Mouse (Mus musculus): ENCODE data around the gene Slc26a6.
A peak's percentile ranks its signal among the peaks of the same experiment; 100 is the strongest.

Gene Slc26a6

DNA sequence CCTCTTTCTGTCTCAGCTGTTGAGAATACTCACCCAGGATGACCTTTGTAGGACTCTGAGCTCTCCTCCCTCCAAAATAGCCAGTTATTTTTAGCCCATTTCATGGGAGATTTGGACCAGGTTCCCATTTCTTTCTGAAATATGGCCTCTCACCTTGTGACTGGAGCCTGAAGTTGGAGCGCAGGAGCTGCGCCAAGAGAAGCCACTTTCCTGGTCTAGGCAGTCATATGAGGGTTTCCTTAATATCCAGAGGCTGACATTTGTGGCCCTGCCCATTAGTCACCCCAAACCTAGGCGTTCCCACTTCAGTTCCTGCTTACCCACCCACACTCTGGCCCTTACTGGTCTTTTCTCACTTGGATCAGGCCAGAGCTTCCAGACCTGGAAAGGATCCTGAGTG lies at the start of gene Slc26a6:
Slc26a6 (plus strand) TSS at position 308 of the 400 bp plus-strand sequence.
- DNase-seq (ENCODE audit: low read depth), result no peak

DNA sequence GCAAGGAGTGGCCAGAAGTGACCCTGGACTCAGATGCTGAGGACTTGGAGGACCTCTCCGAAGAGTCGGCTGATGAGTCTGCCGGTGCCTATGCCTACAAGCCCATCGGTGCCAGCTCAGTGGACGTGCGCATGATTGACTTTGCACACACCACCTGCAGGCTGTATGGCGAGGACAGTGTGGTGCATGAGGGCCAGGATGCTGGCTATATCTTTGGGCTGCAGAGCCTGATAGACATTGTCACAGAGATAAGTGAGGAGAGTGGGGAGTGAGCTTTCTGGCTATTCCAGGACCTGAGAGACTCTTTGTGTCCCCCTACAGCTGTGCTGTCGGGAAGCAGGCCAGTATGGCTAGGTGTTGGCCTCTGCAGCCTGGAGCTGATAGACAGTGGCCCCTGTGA lies 47.3 kb upstream of the Slc26a6 start:
- DNase-seq (ENCODE audit: low read depth), result no peak

DNA sequence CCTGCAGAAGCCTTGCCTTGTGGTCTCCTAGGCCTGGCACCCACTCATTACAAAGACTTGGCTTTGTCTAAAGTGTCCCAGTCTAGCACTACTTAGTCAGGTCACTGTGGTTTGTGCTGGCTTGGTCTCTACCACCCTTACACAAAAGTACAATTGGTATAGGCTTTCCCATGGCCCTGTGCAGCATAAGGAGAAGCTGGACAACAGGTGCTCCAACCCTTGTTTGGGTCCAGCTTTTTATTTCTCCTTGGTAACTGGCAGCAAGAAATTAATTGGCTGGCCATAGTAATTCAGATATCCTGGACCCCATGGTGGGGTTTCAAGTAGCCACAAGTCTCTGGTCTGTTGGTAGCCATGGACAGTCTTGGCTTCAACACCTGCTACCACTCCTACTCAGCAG lies 46.7 kb upstream of the Slc26a6 start:
- DNase-seq (ENCODE audit: low read depth), result no peak

GRCm38 (mm10) chr9:108806831-108807230 lies 46.3 kb upstream of the Slc26a6 start:
- no peak for DNase-seq (ENCODE audit: low read depth)

DNA sequence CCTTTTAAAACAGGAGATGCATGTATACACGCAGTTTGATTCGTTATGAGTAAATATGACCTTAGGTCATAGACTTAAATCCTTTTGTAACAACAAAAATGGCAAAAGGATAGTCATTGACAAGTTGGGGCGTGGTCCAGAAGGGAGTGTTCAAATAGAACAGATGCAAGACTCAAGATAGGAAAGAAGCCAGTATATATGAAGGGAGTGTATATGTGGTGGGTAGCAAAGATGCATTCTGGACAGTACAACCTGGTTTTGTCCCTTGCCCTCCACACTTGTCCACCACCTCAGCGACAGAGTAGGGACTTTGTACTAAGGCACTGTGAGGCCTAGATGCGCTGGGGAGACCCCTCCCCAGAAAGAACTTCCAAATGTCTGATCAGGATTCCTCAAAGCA lies 45.4 kb upstream of the Slc26a6 start:
- no peak for DNase-seq (ENCODE audit: low read depth)

DNA sequence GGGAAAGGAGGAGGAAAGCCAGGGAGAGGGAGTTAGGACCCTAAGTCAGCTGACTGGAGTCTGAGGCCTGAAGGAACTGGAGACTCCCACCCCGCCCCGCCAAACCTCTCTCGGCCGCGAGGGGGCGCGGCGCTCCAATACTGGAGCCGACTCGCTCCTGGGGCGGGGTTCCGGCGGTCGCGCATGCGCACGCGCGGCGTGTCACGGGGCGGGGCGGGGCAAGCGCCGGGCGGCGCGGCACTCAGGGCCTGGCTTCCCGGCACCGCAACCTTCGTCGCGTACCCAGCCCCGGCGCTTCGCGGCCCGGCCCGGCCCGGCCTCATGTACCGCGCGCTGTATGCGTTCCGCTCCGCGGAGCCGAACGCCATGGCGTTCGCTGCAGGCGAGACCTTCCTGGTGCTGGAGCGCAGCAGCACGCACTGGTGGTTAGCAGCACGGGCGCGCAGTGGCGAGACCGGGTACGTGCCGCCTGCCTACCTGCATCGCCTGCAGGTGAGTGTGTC lies 44.9 kb upstream of the Slc26a6 start, which contains the start of gene Nckipsd:
Nckipsd (plus strand) TSS at position 206 of the 503 bp plus-strand sequence.
- DNase-seq (ENCODE audit: low read depth), result peak; percentile 97

DNA sequence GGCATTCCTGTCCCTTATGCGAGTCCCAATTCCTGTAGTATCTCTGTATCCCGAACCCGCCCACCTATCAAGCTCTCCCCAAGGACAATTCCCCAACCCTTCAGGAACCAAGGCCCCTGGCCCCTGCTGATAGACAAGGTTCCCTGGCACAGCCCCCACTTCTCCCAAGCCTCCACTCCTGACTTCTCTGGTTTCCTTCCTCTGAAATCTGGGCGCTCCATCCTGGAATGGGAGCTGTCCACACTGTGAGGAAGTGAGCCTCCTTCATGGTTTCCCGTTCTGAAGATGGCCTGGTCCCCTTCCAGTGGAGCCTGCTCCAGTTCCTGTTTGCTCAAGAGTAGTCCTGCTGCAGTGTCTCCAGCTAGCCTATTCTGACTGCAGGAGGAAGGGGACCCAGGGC lies 43.9 kb upstream of the Slc26a6 start:
- DNase-seq (ENCODE audit: low read depth), result no peak

DNA sequence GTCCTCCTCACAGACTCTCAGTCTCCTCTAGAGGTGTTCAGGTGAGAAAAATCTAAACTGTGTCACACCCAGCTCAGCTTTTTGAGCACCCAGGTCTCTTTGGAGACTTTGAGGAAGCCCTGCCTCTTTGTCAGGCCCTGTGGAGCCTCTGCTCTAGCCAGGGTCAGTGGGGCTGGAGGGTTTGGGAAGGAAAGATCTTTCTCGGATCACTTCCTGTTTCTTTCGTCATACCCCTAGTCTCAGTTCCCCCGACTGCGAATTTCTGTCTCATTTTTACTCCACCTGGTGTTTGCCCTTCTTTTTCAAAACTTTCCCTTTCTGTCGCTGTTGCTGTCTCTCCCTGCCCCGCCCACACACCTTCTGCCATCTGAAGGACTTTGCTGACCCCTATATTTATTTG lies 43.4 kb upstream of the Slc26a6 start:
- no peak for DNase-seq (ENCODE audit: low read depth)

DNA sequence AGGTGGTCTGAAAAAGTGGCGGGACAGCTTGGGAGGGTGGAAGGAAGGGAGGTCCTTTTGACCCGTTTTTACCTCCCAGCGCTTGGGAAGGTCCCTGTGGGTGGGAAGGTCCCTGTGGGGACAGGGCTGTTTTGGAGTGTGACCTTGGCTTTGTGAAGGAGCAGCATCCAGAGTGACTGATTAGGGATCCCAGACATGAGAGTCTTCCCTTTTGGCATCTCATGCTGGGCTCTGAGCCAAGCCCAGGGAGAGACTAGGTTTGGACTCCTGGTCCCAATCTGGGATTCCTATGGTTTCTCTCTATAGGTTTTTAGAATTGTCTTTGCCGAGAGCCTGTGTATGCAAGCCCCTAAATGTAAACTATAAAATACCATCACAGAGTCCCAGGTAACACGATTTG lies 42.6 kb upstream of the Slc26a6 start:
- DNase-seq (ENCODE audit: low read depth), result no peak

- no peak for DNase-seq (ENCODE audit: low read depth)
Observed at GRCm38 (mm10) chr9:108815557-108815956, 37.5 kb upstream of the Slc26a6 start.

DNA sequence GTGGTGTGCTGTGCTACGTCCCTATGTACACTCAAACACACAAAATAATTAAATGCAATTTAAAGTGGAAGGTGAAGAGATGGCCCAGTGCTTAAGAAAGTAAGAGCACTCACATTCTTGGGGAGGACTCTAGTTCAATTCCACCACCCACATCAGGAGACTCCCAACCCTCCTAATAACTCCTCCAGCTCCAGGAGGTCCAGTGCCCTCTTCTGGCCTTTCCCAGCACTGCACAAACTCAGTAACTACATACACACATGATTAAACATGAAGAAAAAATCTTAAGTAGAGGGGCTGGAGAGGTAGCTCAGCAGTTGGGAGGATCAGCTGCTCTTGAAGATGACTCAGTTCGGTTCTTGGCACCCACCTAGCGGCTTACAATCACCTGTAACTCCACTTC lies 33.6 kb upstream of the Slc26a6 start:
- DNase-seq (ENCODE audit: low read depth), result peak; percentile 61

GRCm38 (mm10) chr9:108820077-108820476 lies 33.0 kb upstream of the Slc26a6 start:
- DNase-seq (ENCODE audit: low read depth), result no peak

DNA sequence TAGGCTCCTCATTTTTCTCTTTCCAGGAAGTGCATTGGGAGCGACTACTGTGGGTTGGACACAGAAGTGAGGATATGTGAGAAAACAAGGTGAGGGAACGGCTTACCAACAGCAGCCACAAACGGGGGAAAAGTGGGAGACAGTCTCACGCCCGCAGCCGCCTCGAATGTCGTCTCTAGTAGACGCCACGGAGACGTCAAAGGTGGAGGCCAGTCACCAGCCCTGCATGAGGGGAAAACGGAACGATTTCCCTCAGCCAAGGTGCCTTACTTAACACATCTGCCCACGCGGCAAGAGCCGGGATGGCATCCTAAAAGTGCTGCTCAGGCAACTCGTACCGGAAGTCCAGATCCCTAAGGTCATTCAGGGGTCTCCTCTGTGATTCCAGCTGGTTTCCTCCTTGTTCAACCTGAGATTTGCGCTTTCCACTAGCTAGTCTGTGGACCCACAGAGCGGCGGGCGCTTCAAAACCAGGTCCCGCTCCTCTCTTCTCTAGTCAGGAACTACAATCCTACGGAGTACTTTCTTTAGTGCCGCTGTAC lies 28.9 kb upstream of the Slc26a6 start:
- no peak for DNase-seq (ENCODE audit: low read depth)

DNA sequence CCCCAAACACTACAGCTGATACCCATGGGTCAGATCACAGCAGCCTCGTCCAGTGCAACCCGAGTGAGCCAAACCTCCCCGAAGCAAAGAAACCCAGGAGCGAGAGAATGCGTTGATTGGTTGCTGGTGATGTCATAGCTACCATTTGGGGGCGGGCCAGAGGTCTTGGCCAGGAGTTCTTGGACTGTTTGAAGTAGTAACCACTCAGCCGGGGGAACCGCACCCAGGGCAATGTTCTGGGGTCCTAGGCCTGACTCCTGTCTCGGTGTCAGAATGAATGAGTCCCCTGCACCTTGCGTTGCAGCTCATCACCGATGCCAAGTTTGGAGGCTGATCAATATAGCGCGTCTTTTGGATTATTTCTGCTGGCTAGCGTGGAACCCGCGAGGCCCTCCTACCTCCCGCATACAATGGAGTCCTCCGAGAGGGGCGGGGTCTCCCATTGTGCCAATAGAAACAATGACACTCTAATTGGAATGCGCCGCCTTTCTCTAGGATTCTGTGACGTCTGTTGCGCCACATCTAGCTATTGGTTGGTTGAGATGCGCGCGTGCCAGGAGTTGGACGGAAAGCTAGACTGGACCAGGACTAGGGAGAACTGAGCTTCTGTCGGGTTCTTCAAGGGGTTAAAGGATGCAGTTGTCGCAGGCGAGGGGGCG lies 28.2 kb upstream of the Slc26a6 start:
- no peak for DNase-seq (ENCODE audit: low read depth)

GRCm38 (mm10) chr9:108825820-108826699 lies 27.0 kb upstream of the Slc26a6 start, which contains the start of gene Celsr3:
Celsr3 (plus strand) TSS chr9:108826320.
- peak; percentile 16 for DNase-seq (ENCODE audit: low read depth)

DNA sequence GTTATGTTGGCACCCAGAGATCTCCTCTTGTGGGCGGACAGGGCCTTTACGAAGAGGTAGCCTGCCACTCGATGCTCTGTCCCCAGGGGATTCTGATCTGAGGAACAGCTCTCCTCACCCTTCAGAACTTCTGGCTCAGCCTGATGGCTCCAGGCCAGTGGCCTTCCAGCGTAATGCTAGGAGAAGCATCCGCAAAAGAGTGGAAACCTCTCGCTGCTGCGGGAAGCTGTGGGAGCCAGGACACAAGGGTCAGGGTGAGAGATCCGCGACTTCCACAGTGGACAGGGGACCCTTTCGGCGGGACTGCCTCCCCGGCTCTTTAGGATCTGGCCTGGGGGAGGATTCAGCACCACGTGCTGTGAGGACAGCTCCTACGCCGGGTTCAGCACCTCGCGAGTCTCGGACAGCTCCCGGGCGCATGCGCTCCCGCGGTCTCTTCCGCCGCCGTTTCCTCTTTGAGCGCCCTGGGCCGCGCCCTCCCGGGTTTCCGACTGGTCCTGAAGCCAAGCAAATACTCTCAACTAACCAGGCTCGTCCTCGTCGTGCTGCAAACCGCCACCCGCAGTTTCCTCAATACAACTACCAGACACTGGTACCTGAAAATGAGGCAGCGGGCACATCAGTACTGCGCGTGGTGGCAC lies 26.3 kb upstream of the Slc26a6 start:
- DNase-seq (ENCODE audit: low read depth), result peak; percentile 80

DNA sequence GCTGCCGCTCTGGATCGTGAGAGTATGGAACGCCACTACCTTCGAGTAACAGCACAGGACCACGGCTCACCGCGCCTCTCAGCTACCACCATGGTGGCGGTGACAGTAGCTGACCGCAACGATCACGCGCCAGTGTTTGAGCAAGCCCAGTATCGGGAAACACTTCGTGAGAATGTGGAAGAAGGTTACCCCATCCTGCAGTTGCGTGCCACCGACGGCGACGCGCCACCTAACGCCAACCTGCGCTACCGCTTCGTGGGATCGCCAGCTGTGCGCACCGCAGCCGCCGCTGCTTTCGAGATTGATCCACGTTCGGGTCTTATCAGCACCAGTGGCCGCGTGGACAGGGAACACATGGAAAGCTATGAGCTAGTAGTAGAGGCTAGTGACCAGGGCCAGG lies 25.6 kb upstream of the Slc26a6 start:
- DNase-seq (ENCODE audit: low read depth), result no peak

DNA sequence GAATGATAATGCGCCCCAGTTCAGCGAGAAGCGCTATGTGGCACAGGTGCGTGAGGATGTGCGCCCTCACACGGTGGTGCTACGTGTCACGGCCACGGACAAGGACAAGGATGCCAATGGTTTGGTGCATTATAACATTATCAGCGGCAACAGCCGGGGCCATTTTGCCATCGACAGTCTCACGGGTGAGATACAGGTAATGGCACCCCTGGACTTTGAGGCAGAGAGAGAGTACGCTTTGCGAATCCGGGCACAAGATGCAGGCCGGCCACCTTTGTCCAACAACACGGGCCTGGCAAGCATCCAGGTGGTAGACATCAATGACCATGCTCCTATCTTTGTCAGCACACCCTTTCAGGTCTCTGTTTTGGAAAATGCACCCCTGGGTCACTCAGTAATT lies 25.2 kb upstream of the Slc26a6 start:
- no peak for DNase-seq (ENCODE audit: low read depth)

DNA sequence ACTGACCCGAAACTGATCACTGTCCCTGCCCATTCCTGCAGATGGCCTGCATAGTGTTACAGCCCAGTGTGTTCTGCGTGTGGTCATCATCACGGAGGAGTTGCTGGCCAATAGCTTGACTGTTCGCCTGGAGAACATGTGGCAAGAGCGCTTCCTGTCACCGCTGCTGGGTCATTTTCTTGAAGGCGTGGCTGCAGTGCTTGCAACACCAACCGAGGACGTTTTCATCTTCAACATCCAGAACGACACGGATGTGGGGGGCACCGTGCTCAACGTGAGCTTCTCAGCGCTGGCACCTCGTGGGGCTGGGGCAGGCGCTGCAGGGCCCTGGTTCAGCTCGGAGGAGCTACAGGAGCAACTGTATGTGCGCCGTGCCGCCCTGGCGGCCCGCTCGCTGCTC lies 21.4 kb upstream of the Slc26a6 start:
- no peak for DNase-seq (ENCODE audit: low read depth)

GRCm38 (mm10) chr9:108832390-108833108 lies 20.5 kb upstream of the Slc26a6 start:
- DNase-seq (ENCODE audit: low read depth), result peak; percentile 81

DNA sequence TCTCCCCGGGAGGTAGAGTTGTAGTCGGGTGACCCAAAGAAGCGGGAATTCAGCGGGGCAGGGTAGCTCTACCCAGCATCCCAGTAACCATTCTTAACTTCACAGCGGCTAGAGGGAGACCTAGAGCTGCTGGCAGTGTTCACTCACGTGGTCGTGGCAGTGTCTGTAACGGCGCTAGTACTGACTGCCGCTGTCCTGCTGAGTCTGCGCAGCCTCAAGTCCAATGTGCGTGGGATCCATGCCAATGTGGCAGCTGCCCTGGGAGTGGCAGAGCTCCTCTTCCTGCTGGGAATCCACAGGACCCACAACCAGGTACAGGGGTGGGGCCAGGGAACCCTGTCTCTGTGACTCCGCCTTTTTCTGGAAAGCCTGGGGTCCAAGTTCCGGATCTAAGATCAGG lies 10.1 kb upstream of the Slc26a6 start:
- DNase-seq (ENCODE audit: low read depth), result no peak

GRCm38 (mm10) chr9:108845390-108845789 lies 7.7 kb upstream of the Slc26a6 start:
- no peak for DNase-seq (ENCODE audit: low read depth)

Data from naive thymus-derived CD4-positive, alpha-beta T cell, adult 2 months (primary cell).